Mouse (Mus musculus): Measurements from ENCODE around the gene Scnn1g.

The Scnn1g gene
- long read RNA-seq, experiment 1: 0 reads
- long read RNA-seq, experiment 2: 0 reads

DNA sequence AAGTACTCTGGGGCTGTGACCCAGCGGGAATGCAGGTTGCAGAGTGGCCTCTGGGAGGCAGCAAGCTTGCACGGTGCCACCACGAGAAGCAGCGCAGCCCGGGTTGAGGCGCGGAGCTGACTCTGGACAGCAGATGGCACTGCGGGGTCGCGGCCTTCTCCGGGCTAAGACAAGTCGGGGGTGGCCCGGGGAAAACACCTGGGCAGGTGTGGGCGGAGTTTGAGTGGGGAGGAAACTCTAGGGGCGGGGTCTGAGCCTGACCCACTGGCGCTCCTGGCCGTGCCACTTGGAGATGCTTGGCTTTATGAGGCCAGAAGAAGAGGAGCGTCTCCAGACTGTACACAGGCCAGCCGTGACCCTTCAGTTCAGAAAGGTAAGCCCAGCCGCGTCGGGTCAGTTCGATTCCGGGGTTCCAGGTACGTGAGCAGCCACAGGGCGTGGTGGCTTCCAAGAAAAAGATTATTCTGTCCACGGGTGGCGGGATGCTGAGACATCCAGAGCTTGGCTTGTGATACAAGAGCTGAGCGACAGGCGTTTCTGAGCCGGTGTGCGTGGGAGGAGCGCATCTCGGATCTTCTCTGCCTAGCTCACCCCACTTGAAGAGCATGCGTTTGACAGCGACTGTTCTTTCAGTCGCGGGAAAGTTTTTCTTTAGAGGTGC is at the start of gene Scnn1g:
Gene Scnn1g, plus strand, starts transcription at position 309 of the 661 bp plus-strand sequence.
- intact Hi-C loops (cut with DNase I): loop anchor here (2.0 kb wide), 1 partner anchor 234 kb away; no protein-coding TSS in a partner anchor

DNA sequence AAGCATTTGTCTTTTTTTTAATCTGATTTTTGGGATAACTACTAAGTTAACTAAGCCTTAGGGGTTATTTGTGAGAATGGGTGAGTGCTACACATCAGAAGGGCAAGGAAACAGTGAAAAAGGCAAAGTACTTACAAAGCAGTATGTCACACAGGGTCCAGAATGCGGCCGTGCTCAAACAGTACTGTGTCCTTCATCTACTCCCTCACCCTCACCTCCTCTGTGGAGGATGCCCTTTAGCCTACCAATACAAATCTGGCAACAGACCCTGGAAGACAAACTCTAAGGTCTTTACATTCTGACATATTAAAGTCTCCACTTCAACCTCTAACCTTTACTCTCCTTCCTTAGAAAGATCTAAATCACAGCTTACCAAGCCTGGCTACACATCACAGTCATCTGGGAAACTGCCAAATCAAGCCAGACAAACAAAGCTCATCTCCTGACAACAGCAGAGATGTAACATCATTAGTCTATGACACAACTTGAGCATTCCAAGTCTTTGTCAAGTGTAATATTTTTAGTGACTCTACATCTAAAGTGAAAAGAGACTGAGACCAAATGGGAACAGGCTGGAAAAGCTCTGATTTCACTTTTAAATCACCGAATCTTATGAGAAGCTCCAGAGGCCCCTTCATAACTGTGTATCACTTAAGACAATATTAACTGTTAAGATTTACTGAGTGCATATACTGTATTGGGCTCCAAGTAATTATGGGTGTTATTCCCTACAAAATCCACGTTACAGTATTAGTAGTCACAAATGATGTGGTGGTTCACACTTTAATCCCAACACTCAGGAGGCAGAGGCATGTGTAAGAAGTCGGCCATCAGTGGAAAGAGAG is 48.9 kb upstream of the Scnn1g start:
- intact Hi-C loops (cut with DNase I): no loop called here

DNA sequence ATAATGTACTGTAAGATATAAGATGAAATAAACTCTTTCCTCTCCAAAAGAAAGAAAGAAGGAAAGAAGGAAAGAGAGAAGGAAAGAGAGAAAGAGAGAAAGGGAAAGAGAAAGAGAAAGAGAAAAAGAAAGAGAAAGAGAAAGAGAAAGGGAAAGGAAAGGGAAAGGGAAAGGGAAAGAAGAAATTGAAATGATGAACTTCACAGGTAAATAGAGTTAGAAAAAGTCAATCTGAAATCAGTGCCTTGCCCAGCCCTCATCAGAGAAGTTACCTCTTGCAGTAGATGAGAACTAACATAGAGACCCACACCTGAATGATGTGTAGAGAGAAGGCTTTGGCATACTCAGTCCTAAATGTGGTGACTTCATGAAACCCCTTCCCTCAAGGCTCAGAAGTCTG is 44.9 kb upstream of the Scnn1g start:
- intact Hi-C loops (cut with DNase I): no loop called here

DNA sequence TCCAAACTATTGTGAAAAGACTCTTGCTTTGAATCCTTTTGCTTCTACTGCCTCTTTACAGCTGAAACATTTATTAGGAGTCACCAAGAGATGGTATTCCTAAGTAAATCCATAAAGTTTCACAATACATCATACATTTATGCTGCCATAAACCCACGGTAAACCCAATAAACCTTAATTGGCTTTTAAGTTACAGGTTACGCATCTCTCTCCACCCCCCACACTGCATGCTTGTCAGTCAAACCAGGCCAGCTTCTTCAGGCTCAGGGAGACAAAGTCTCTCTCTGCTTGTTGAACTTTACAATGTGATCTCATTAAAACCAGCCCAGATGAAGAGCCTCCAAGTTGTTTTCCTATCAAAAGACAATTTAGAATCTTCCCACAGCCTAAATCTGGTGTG is 42.5 kb upstream of the Scnn1g start:
- intact Hi-C loops (cut with DNase I): no loop called here

DNA sequence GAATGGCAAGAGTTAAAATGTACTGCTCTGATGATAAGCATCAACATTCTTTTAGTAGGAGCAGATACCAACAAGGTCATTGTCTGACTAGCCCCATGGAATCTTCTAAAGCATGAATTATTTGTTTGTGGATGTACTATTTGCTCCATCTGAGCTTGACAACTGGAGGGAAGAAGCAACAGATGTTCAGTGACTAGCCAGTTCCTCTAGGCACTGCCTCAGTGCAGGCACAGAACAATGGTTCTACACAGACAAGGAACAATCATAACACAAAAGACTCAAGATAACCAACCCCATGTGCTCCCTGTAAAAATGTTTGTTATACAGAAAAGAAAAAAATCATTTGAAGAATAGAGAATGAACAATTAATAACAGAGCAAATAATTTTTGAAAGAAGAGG is 37.1 kb upstream of the Scnn1g start:
- intact Hi-C loops (cut with DNase I): no loop called here

DNA sequence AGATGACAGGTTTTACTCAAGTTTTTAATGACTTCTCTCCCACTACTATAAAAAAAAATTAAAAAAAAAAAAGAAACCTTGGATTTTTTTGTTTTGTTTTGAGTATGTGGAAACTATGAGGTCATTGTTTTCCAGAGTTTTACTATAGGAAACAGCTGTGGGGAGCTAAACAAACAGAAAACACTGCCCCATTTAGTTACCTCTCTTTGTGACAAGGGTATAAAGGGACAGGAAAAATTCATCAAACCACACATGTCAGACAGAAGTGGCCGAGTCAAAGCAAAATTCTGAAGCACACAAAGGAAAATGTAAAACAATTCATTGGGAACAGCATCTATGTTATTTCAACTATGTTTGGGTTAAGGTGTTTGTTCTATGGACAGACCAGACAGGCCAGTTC is 36.7 kb upstream of the Scnn1g start:
- intact Hi-C loops (cut with DNase I): no loop called here

DNA sequence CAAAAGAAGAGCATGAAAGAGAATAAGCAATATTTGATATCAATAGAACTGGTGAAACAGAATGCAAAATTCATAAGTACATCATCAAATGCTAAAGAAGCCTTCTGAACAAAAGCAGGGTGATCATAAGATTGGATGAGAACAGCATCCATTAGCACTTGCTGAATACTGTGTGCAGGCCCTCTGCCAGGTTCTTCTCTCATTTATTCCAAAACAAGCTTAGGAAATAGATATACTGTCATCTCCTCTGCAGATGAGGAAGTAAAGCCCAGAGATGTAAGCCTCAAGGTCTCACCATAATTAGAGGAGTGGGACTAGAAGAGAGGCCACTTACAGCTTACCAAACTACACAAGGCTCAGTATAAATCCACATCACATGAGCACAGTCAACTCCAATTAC is 35.1 kb upstream of the Scnn1g start:
- intact Hi-C loops (cut with DNase I): no loop called here

DNA sequence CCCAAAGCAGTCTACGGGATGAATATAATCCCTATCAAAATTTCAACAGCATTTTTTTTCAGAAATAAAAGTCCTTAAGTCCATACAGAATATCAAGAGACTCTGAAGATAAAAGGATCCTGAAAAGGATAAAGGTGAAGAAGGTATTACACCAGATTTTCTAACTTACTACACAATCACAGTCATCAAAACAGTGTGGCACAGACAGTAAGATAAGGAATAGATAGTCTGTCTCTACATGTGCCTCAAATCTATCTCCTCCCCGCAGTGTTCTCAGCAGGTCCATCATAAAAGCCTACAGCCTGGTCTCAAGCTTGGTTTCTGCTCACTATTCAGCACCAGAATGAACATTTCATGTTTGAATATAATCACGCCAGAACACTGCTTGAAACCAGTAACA is 33.8 kb upstream of the Scnn1g start:
- intact Hi-C loops (cut with DNase I): no loop called here

DNA sequence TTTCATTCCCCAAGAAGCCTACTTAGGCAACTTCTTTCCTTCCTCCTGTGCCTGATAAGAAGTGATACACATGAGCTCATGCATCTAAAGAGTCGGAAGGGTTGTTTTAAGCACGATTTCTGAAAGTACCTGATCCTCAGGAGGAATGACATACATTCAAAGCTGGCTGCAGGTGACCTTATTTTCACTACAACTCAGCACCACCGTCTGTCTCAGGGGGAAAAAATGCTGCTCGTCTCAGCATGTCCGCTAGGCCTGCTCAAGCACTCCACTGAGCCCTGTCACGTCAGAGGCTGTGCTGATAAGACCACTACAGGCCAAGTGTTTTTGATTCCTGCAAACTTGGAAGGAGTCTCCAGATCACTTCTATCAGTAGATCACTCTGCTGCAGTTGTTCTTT is 32.3 kb upstream of the Scnn1g start:
- intact Hi-C loops (cut with DNase I): no loop called here

DNA sequence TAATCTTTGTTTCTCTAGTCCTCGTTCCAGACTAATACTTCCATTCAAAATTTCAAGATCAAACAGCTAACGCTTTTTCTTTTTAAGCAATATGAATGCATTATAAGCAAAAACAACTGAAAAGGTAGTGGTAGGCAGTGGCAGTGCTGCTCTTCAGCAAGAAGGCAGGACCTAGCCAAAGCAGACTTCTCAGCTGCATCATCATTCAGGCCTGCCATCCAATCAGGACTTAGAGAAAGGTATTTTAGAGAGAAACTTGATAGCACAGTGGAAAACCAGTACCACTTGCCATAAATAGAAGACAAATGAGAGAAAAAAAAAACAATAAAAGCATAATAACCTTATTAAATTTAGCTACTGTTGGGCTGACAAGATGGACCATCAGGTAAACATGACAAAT is 29.2 kb upstream of the Scnn1g start:
- intact Hi-C loops (cut with DNase I): no loop called here

DNA sequence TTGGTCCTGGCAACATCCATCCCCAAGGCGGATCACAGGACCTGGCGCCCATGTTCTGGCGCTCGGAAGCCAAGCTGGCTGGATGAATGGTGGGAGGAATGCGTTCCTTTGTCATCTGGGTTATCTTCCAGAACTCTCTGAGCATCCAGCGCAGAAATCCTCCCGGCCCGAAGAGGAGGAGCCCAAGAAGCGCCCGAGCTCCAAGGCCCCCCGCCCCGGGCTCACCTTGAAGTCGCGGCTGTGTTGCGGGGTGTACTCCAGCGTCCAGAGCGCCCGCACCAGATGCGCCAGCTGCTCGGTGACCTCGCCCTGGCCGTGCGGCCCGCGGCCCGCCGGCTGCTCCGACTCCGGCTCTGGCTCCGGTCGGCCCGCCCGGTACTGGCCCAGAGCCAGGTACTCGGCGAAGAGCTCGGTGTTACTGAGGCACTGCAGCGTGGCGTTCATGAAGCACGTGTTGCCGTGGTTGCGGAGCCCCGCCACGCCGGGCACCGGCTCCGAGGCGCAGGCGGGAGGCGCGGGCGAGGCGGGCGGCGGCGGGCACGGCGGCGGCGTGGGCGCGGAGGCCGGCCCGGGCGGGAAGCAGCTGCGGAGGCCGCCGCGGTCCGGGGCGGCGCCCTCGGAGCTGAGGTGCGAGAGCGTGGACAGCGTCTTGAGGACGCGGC is 27.7 kb upstream of the Scnn1g start:
- intact Hi-C loops (cut with DNase I): no loop called here

DNA sequence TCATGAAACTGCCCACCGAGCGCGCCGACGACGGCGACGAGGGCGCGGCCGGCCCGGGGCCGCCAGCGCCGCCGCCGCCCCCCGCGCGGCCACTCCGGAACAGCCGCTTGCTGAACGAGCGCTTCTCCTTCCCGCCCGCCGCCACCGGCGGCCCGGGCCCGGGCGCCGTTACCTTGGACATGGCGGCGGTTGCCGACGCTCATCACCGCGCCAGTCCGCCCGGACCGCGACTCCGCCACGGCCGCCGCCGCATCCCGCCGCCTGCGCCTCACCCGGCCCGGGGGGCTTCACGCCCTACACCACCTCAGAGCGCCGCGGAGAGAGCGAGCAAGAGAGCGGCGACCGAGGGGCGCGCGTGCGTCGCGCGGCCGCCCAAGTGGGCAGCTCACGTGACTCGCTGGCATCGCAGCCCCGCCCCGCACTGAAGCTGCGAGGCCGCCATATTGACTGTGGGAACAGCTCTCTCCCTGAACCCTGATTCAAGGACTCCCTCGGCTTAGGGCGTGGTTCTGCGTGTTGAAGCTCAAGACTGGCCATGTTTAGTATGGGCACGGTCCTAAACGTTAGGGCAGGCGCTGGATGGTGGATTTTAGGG is 27.1 kb upstream of the Scnn1g start, which contains the start of gene Usp31:
Gene Usp31, minus strand, starts transcription at position 181 of the 595 bp plus-strand sequence.
- intact Hi-C loops (cut with DNase I): no loop called here

DNA sequence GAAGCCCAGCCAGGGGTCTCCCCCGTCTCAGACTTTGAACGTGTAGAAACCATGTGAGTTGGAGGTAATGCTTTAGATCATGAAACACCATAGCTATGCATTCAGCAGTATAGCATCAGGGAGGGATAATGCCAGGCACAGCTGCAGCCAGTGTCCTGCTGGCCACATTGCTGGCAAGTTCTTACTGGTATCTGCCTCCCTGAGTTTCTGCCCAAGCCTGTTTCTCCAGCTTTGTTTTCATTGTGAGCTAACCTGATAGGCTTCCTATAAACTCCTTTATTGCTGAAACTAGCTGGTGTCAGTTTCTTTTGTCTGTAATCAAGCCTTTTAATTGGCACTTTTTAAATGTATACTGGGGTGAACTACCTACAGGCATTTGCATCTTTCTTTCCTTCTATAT is 23.1 kb upstream of the Scnn1g start:
- intact Hi-C loops (cut with DNase I): no loop called here

DNA sequence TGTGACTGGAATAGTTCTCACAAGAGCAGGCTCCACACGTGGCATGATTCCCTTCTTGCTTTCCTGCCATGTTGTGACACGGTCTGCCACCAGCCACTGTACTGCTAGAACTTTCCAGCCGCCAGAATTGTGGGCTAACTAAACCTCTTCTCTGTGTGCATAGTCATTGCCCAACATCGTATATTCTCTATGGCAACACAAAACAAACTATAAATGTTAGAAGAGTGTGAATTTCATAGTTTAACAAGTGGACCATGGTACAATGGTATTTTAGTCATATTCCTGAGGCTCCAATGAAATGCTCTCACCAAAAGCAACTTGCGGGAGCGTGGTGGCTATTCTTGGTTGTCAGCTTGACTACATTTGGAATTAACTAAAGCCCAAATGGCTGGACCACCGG is 17.2 kb upstream of the Scnn1g start:
- intact Hi-C loops (cut with DNase I): no loop called here

DNA sequence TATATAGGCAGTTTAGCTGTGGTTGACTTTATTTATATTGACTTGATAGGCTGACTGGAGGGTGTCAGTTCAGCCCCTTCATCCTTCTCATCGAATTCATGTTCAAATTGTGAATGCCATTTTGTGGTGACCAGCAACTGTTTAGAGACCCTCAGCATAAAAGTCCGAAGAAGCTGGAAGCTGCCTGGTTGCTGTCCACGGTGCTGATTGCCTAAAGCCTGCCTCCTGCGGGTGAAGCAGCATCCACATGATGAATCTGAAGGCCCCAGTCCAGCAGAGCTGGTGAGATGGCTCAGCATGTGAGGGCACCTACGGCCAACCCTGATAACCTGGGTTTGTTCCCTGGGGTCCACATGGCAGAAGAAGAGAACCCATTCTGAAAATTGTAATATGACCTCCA is 4.1 kb upstream of the Scnn1g start:
- intact Hi-C loops (cut with DNase I): no loop called here

DNA sequence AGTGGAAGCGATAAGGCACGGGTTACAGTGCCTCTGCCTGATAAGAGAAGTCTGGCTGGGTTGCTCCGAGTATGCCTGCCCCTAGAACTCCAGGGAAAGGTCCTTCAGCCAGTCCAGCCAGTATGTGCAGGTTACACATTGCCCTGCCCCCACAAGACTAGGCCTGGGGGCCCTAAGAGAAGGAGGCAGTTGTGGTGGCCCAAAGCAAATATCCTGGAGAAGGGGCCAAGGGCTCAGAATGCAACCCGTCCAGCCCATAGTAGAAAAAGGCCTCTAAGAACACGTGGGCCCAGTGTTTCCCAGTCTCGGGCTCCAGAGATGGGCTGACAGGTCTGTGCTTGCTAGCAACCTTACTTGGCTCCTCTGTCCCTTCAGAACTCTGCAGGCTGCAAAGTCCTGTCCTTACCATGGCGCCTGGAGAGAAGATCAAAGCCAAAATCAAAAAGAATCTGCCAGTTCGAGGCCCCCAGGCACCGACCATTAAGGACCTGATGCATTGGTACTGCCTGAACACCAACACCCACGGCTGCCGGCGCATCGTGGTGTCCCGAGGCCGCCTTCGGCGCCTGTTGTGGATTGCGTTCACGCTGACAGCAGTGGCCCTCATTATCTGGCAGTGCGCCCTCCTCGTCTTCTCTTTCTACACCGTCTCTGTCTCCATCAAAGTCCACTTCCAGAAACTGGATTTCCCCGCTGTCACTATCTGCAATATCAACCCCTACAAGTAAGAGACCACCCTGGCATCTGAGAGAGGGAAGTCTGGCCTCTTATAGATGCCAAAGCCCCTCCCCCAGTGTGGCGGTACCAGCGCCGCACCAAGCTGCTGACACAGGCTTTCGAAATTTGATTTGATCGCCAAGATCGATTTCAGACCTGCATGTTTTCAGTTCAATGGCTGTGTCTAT is 3.5 kb downstream of the Scnn1g start:
- intact Hi-C loops (cut with DNase I): no loop called here

DNA sequence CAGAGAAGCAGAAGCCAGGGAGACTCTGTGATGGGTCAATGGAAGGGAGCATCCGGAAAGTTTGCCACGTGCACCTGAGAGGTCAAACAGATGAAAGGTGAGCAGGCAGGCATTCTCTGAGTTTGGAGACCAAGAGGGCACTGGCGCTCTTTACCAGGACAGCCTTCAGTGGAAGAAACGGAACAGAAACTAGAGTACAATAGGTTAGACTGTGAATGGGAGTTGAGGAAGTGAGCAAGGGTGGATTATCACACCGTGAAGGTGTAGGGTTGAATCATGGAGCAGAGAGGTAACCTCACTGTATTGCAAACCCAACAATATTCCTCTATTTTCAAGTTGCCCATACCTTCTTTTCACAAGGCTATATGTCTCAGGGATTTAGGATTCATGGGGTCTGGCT is 16.0 kb downstream of the Scnn1g start:
- intact Hi-C loops (cut with DNase I): no loop called here

DNA sequence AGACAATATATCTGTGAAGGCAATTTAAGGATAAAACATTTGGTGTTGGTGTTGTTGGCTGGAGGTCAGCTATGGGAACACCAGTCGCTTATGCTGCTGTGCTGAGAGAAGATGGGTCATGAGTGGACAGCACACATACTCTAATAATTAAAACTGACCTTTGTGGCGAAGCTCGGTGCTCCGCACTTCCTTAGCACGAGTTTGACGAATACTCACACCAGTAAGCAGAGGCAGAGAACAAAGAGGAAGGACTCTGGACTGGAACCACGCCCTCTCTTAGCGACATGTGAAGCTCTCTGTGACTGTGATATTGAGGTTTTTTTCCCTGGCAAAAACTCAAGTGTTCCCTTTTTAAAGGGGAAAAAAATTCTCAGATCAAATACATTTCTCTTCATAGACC is 20.5 kb downstream of the Scnn1g start:
- intact Hi-C loops (cut with DNase I): no loop called here

DNA sequence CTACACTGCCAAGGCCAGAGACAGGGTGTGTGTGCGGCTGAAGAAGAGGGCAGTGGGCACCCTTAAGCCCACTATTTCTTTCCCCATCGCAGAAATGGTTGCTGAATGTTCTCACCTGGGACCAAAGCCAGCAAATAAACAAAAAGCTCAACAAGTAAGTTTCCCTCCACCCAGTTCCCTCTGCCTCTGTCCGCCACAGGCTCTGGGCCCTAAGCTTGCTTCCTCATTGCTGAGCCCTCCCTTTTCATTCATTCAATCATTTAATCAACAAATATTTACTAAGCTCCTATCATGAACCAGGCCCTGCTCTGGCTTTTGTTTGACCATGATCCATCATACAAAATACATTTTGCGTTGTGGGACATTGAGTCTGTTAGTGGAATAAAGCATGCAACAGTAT is 29.0 kb downstream of the Scnn1g start:
- intact Hi-C loops (cut with DNase I): no loop called here

DNA sequence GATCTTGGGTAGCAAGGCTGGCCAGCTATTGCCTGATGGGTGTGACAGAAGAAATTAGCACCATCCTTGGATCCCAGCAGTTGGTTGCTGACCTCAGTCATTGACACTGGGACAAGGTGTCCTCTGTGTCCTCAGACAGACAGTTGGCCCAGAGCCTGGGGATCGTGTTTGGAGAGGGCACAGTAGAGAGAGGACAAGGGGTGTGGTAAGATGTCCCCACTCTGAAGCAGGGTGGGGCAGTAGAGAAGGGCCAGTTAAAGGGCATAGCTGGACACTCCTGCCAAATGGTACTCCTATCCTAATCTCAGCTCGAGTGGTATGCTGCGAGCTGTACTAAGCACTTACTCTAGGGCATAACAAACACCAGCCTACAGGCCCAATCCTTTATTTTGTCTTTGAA is 33.6 kb downstream of the Scnn1g start:
- intact Hi-C loops (cut with DNase I): no loop called here

DNA sequence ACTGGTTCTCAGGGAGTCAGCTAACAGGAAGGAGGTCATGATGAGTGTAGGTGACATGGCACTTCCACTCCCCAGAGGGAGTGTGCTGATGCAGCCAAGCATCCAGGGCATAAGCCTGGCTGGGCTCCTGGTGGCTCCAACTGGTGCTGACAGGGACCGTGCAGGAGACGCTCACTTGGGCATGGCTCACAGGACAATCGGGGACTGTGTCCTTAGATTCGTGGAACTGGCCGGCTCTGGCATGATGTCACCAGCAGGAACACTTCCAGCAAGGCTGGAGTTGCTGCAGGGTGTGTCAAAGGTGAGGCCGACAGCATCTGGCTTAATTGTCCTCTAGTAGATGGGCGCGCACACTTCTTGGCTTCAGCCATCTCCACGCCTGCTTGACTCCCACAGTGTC is 34.7 kb downstream of the Scnn1g start:
- intact Hi-C loops (cut with DNase I): no loop called here
